Mouse (Mus musculus) regulatory T cell (primary cell): ENCODE data around the gene Cxcl12.

Experiments
- in situ Hi-C: fragments of 300-600 bp; cut with MboI, MseI; formaldehyde crosslinking; loops from one replicate; pipeline ENCODE4 v1.15.1; 2025; ENCODE audit warnings: high pct_unique_total_duplicates

Gene Cxcl12

DNA sequence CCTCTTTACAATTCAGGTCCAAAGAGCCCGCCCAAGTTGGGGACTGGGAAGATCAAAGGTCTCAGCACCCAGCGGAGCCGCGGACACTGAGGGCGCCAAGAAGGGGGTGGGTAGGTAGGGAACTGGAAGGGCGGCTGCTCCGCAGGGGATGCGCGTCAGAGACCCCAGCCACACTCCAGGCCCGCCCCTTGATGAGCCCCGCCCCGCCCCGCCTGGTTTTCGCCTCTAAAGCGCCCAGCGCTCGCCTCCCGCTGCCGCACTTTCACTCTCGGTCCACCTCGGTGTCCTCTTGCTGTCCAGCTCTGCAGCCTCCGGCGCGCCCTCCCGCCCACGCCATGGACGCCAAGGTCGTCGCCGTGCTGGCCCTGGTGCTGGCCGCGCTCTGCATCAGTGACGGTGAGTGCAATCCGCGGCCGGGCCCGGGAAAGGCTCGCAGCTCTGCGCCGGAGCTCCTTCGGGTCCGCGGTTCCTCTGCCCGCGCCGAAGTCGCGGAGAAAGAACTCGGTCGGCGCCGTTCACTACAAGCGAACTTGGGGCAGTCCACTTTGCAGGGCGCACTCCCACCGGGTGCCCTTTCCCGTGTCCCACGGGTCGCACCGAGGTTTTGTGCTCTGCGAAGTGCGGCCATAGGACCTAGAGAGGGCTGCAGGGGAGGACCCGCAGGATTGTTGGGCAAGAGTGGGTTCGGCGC lies at the start of gene Cxcl12:
Gene Cxcl12 (plus strand): TSS at position 215 of the 691 bp plus-strand sequence.
- in situ Hi-C loops = loop anchor here (5.0 to 25.0 kb wide), 2 partner anchors 654 to 869 kb away; no protein-coding TSS in a partner anchor

DNA sequence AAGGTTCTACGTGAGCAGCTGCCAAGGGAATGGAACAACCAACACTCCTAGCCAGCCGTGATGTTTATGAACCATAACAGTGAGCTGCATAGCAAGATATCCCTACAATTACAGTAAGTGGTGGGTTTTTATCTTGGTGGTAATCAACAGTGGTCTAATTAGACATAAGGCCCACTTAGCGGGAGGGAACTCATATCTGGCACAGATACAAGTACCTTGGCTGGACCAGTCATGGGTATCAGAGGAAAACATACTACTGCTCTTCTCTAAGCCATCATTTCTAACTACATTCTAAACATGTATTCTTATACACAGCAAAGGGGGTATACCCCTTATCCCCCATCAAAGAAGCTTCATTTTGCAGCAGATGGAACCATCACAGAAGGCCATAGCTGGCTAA lies 46.3 kb upstream of the Cxcl12 start:
- in situ Hi-C loops = no loop called here

DNA sequence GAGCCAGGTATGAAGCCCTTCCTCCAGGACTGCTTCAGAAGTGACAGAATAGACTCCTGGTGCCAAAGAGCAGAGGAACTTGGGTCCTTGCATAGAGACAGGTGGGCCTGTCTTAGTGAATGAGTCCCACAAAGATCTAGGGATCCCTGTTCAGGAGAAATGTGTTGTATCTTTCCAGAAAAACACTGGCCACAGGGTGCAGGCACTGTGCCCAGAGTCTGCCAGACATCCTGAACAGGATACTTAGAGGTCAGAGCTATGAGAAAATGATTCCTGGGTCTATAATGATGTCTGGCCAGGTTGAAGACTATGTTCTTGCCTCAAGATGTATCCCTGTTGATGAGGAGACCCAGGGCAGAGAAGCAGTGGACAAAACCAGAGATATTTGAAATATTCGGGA lies 42.0 kb upstream of the Cxcl12 start:
- in situ Hi-C loops = no loop called here

DNA sequence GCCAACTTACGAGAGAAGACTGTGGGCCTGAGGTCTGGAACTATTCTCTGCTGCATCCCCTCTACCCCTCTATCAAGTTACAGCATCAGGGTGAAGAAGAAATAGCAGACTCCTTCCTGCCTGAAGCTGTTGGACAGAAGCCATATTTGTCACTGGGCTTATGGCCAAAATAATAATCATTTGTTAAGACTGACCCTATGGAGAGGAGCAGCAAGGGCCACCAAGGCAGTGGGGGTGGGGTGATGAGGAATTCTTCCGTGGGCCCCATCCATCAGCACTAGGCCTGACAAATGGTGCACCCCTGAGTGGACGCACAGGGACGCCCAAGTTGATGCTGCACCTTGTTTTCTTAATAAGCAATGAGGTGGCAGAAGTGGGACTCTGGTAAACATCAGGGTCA lies 38.9 kb upstream of the Cxcl12 start:
- in situ Hi-C loops = no loop called here

DNA sequence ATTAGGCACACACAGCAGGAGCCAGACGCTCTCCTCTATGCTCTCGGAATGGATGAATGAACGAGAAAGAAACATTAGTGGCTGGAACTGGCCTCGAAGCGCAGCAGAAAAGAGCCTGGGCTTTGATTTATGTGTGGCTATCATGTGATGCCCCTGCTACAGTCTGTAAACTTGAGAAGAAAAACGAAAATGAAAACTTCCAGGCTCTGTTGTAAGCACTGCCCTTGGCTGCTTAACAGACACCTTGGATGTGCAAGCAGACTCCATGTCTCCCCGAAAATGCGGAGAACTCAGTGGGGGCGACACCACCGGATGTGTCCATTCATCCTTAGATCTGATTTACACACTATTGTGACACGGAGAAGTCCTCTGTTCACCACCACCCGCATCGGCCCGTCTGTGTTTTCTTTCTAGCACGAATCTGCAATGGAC lies 37.6 kb upstream of the Cxcl12 start:
- in situ Hi-C loops = no loop called here

DNA sequence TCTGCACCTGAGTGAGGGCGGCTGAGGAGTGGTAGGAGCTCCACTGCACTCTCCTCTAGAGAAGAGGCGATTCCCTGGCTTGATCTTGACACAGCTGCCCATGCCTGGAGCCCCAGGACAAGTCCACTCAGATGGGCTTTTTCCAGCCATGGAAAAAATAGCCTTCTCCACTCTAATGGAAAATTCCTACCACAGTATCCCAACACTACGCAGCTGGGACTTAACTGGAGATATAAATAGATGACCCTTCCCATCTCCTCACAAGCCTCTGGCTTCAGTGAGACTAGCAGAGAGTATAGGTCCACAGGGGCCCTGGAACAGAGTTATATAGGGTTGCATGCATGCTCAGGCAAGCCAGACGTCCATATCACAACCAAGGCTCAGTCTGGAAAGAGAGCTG lies 33.8 kb upstream of the Cxcl12 start:
- in situ Hi-C loops = no loop called here

DNA sequence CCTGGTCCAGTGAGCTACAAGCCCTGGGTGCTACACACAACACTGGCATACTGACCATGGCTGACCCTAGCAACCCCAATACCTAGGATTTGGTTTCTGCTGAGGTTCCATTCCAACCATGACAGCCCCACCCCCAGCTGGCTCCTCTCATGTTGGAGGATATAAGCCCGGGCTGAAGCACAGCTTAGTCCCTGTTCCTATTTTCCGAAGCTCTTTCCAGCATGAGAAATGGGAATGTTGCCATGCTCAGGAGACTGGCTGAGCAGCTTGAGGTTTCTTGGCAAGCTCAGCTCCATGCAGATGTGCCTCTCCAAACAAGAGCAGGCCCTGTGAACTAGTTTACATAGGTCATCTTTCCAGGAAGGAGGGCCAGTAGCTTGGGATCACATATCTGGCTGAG lies 30.6 kb upstream of the Cxcl12 start:
- in situ Hi-C loops = no loop called here

DNA sequence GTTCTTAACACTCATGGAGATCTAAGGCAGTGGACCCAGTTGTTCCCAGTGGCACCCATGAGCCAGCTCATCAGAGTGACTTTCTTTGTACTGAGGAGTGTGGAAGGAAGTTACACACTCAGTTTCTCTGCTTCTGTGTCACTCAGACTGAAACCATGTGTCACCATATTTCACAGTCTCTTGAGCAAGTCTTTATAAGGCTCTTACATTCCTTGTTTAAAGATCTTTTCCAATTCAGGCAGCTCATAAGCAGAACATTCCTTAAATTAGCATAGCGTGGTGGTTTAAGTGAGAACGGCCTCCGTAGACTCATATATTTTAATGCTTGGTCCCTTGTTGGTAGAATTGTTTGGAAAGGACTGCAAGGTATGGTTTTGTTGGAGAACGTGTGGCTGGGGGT lies 27.4 kb upstream of the Cxcl12 start:
- in situ Hi-C loops = no loop called here

DNA sequence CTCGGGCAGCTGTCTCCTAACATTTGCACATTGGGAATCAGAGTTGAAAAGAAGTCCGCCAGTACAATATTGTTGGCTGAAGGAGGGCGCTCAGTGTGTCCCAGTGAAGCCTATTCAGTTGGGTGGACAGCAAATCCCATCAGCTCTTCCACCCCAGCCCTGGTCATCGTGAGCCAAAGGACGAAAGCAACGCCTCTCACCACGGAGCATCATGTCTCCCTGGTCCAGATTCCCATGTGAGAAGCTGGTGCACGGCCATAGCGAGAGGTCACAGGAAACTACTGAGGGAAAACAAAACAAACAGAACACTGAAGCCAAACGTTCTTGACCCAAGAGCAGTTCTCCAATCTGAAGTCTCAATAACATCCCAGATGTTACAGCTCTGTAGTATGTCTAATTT lies 21.4 kb upstream of the Cxcl12 start:
- in situ Hi-C loops = no loop called here

DNA sequence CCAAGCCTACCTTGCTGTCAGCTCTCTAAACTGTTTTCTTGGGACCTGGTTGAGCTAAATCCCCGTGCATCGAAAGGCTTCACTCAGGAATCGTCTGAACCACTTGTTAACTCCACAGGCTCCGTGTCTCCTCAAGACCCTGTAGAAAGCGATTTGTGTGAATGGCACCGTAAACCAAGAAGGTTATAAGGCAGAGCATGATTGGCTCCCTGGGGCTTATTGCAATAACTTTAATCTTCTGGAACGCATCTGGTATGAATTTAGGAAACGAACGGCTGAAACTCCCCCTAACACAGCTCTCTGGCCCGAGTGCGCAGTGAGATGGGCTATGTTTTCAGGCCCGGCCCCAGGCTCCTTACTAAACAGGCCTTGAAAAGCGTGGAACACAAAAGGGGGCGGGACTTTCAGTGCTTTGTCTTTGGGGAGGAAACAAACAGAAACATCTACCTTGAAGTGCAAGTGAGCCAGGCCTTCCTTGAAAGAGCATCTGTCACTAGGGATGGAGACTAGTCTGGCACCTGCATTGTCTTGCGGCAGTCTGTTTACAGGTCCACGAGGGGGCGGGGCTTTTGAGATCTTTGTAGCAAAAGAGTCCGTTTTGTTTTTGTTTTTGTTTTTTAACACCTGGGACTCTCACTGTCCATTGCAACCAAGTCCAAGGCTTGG lies 16.7 kb upstream of the Cxcl12 start:
- in situ Hi-C loops = loop anchor here (25.0 kb wide), 1 partner anchor 886 kb away; no protein-coding TSS in a partner anchor

DNA sequence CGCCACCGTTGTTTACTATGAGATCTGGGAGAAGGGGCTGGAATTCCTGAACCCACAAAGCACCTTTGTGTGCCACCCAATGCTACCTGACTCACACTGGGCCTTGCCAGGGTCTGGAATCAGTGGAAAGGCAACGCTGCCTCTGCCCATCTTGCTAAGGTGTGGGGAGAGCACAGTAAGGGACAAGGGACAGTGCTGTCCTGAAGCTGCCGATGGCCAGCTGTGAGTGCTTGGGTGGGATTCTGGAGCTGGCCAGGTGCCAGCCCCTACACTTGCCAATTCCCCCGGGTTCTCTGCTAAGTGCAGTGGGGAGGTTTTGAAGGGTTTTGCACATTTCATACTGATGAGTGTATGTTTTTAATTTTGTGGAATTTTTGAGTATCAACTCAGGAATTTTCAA lies 15.3 kb upstream of the Cxcl12 start:
- in situ Hi-C loops = loop anchor here (25.0 kb wide), 1 partner anchor 884 kb away; no protein-coding TSS in a partner anchor

DNA sequence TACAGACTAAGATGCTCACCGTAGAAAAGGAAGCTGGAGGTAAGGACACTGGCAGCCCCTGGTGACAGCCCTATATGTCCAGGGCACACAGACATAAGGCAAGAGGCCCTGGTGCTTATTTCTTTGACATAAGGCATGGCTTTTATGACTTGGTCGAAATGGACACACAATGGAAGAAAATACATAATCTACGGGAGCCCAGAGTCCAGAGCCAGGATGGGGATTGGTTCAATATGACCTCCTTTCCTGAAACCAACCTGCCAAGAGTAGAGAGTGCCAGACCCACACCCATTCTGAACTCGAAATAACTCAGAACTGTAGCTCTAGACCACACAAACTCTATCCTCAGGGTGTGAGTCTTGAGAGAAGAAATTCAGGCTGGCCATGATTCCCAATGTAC lies 11.5 kb upstream of the Cxcl12 start:
- in situ Hi-C loops = loop anchor here (25.0 kb wide), 1 partner anchor 880 kb away; no protein-coding TSS in a partner anchor

DNA sequence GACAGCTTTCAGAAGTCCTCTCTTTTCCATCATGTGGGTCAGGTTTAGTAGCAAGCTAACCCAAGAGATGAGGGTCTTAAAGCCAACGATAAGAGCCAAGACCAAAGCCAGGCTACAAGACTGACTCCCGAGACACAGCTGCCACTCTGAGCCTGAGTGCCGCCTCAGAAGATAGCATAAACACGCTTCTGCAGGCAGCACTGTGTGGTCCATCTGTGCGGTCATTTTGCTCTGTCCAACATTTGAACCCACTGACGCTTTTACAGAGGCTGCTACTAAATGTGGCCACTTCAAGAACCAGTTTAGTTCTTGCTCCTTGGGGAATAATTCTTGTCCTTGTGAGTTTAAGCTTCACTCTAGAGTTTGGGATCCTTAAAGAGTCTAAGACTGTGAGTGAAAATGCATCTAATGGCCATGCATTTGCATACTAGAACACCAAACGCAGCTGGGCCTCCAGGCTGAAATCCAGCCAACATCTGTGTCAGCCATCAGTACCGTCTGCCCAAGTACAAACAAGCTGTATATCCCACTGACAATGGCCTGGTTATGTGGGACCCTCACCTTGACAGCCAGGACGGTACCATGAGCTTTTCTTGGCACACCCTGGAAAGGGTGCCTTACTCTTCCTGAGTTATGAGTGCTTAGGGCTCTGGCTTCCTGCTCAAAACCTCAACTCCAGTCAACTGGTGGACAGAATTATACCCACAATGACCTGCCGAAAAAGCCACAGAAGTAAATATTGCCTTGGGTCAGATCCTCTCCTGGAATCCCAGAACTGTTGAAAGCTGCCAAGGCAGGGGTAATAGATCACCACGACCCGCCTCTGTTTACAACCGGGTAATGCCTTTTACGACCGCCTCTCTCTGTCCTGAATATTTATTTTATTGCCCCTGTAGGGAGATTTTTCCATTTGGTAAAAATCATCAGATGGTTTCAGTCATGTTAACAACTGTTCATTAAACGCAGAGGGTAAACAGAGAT lies 8.3 kb upstream of the Cxcl12 start:
- in situ Hi-C loops = loop anchor here (25.0 kb wide), 1 partner anchor 877 kb away; no protein-coding TSS in a partner anchor

DNA sequence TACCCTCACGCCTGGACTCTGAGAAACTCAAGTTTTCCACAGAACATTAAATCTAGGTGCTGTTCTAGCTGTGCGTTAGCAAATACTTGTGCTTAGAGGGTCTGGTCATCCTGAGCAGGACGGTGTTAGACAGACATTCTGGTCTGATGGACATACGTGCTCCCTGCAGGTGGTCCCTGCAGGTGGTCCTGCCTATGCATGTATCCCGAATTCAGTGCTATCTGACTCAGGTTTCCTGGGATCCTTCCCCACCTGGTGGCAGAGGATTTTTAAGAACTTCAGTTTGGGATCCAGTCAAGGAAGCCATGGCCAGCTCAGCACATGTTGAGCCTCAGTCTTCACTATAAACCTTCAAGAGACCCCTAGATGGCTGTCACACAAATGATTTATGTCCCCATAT lies 4.8 kb upstream of the Cxcl12 start:
- in situ Hi-C loops = loop anchor here (25.0 kb wide), 1 partner anchor 874 kb away; no protein-coding TSS in a partner anchor

DNA sequence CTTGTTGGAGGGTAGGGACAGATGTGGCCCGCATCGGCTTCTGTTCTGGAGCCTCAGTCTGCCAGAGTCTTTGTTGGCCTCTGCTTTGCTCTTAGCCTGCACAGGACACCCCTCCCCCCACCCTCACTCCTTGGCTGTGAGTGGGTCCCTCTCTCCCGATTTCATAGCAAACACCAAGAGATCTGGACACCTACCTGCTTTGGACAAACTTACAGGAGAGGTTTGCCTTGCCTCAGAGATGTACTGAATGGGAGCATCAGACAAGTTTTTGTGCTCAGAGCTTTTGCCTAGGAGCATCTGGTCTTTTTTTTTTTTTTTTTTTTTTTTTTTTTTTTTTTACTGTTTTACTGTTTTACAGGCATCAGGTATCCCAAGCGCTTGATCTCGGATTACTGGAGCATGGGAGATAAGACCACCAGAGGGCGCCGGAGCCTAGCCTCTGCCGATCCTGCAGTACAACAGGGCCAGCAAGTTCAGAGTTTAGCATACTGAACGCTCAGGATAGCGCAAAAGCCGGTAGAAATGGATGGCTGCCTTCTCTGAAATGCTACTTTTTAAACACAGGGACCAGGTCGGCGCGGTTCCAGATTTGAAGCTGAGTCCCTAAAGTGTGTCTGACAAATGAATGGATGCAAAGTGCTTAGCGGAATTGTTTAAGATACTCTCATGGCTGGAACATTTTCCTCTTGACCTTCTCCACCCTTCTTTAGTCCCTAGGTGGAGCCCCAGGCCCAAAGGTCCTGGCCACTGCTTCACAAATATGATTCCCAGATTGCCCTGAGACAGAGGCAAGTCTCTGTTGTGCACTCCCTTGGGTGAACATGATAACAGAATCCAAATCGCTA lies 1.5 kb upstream of the Cxcl12 start:
- in situ Hi-C loops = loop anchor here (5.0 to 25.0 kb wide), 2 partner anchors 655 to 870 kb away; no protein-coding TSS in a partner anchor

DNA sequence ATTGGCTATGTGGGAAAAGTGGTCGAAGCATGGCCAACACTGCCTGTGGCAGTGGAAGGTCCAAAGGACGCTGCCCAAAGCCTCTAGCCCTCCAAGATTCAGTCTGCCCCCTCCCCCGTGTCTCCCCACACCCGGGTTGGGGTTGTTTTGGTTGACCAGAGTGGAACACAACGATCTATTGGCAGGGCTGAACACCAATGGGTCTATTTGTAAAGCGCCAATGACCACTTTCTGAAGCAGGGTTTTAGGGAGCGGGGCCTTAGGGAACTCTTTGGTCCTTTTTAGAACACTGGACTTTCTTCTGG lies 957 bp upstream of the Cxcl12 start:
- in situ Hi-C loops = loop anchor here (5.0 to 25.0 kb wide), 2 partner anchors 655 to 870 kb away; no protein-coding TSS in a partner anchor

DNA sequence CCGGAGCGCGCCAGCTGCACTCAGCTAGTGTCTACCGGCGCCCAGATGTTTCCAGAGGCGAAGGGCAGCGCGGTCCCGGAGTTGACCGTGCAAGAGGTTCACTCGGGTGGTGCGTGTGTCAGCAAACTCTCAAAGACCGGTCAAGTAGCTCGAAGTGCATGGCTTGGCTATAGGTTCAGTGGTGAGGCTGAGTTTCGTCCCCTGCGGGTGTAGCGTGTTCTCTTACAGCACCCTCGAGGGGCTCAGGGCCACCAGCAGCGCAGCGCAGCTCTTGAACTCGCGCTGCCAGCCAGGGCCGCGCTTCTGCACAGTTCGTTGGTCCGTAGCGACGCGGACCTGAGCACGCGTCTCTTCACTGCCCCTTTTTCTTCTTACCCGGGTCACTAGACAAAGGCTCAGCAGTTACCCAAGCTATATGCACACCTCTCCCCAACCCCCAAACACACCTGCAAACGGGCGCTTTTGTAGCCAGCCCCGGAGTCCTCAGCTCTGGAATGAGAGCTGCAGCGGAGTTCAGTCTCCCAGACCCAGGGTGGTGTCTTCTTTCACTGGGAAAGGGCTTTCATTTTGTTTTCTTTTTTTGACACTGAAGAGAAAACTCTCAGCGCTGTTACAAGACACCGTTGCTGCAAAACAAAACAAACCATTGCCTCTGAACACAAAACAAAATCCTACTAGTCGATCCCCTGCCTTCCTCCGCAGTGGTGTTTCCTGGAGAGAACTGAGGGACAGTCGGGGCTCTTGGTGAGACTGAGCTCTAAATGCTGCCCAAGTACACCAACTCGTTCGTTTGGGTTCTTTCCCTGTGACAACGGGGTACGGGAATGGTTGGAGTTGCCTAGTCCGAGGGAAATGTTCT lies 945 bp downstream of the Cxcl12 start:
- in situ Hi-C loops = loop anchor here (5.0 to 25.0 kb wide), 2 partner anchors 653 to 868 kb away; no protein-coding TSS in a partner anchor

DNA sequence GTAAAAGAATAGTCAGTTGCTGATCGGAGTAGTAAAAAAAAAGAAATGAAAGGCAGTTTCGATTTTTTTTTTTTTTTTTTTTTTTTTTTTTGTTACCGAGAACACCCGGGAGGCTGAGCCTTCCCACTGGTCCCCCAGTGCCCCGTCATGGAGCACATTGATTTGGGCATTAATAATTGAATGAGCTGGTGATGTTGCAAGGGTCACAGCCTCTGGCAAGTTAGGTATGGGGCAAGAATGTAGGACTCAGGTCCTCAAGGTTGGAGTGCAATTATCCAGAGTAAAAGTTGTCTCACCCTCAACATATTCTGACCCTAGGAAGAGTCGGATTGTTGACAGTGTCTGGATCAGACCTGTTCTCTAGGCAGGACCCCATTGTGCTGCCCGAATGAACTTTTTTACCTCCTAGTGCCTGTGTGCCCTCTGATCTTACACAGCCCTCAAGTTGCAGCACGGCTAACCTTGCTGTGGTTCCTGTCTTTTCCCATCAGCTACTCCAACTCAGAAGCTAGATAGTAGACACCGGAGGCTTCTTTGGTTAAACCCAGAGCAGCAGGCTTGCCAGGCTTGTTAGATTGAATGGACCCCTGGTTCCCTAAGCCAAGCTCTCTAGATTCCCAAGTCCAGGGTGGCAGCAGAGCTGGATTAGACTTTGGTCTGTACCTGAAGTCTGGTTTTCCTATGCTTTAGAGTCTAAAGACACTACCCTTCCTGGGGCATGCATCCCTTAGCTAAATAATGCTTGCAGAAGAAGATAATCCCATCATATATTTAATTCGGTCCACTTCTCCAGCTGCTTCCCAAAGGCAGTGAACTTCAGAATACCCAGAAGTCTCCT lies 1.8 kb downstream of the Cxcl12 start:
- in situ Hi-C loops = loop anchor here (5.0 to 25.0 kb wide), 2 partner anchors 652 to 867 kb away; no protein-coding TSS in a partner anchor

DNA sequence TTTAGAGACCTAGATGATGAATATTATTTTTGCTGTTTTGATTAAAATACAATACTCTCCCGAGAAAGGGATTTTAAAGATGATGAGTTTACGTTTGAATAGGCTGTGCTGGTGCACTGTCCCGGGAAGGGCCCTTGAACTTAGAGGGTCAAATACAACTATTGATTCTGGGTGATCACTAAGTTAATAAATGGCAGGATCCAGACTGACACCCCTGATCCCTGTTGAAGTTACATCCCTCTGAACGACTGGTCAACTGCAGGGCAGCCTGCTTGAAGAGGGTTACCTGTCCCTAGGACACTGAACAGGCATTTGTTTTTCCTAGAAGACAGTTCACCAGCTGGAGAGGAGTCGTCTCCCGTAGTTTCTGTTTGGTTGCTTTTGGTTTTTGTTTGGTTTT lies 4.0 kb downstream of the Cxcl12 start:
- in situ Hi-C loops = loop anchor here (25.0 kb wide), 1 partner anchor 865 kb away; no protein-coding TSS in a partner anchor
